Mouse (Mus musculus) liver, embryonic 14.5 days (tissue): ENCODE results near the gene Ptx4. TPM values are rescaled to one million over a fixed set of nuclear protein-coding genes. Genes with fewer than 3 reads are reported as not detected.

Experiments
- ATAC-seq: fragments of 200-750 bp; cut with Nextera tagmentation; 2 replicates; pipeline ENCODE4 v1.8.0; 2017; ENCODE audit warnings: moderate number of reproducible peaks, mild to moderate bottlenecking, moderate library complexity; ENCODE audit not compliant: insufficient read depth
- DNase-seq, 3 experiments: peaks; one replicate each; pipeline ENCODE4 v3.0.0-alpha.2; 2012 to 2013; ENCODE audit warnings: low read depth in 3 of 3, low spot score in 3 of 3
- H3K27ac ChIP-seq: fragments of 300-500 bp; sonication (generic); 2 replicates; pipeline ENCODE4 v1.5.1; 2014; ENCODE audit warnings: moderate library complexity, mild to moderate bottlenecking, control low read depth, inconsistent platforms
- H3K27me3 ChIP-seq: fragments of 300-500 bp; sonication (generic); 2 replicates; pipeline ENCODE4 v1.6.1; 2014; ENCODE audit warnings: mild to moderate bottlenecking, low read length, moderate library complexity; ENCODE audit not compliant: control insufficient read depth, insufficient read depth
- H3K36me3 ChIP-seq: fragments of 300-500 bp; sonication (generic); replicated peaks from 2 replicates; pipeline ENCODE4 v1.6.1; 2014; ENCODE audit warnings: low read depth; ENCODE audit not compliant: control insufficient read depth, insufficient read depth
- H3K4me1 ChIP-seq, 2 experiments: fragments of 200-500 bp in 1 of 2; fragments of 300-500 bp in 1 of 2; sonication (generic) in 1 of 2; replicated peaks; 2 replicates each; pipeline ENCODE4 v1.6.1; 2012 to 2014; ENCODE audit warnings: antibody characterized with exemption in 1 of 2, inconsistent platforms in 1 of 2, low read length in 1 of 2; ENCODE audit not compliant: control insufficient read depth in 2 of 2, insufficient read depth in 2 of 2
- H3K4me2 ChIP-seq: fragments of 300-500 bp; sonication (generic); 2 replicates; pipeline ENCODE4 v1.6.1; 2014; ENCODE audit warnings: low read depth, mild to moderate bottlenecking, control low read depth, moderate library complexity
- H3K4me3 ChIP-seq, 2 experiments: fragments of 200-500 bp in 1 of 2; fragments of 300-500 bp in 1 of 2; sonication (generic) in 1 of 2; 2 replicates each; pipeline ENCODE4 v1.5.1; 2012 to 2014; ENCODE audit warnings: low read depth in 2 of 2, low read length in 2 of 2, mild to moderate bottlenecking in 2 of 2, control low read depth in 1 of 2, inconsistent platforms in 1 of 2, moderate library complexity in 1 of 2; ENCODE audit not compliant: insufficient read depth in 1 of 2
- H3K9ac ChIP-seq: fragments of 300-500 bp; sonication (generic); replicated peaks from 2 replicates; pipeline ENCODE4 v1.6.1; 2014; ENCODE audit warnings: mild to moderate bottlenecking, control low read depth, moderate library complexity
- H3K9me3 ChIP-seq: fragments of 300-500 bp; sonication (generic); 2 replicates; pipeline ENCODE4 v1.6.1; 2016; ENCODE audit warnings: low read length, mixed read lengths; ENCODE audit not compliant: control insufficient read depth
- CTCF ChIP-seq: IDR thresholded peaks from 2 replicates; pipeline ENCODE4 v1.5.1; 2016; ENCODE audit warnings: antibody characterized with exemption, low read depth, control low read depth
- EP300 ChIP-seq: IDR thresholded peaks from 2 replicates; pipeline ENCODE4 v1.6.1; 2016; ENCODE audit warnings: antibody characterized with exemption, low read depth
- WGBS: fragments of 180-500 bp; shearing (Covaris S2); extraction: QIAGEN DNeasy Blood & Tissue Kit; methylation state at CpG from one replicate; pipeline ENCODE4 v1.1.7; 2014; ENCODE audit not compliant: insufficient replicate concordance; 5-methylcytosine and 5-hydroxymethylcytosine counted together
- polyA plus RNA-seq, 2 experiments: library from polyadenylated mRNA; depleted of rRNA in 1 of 2; stranded (reverse) in 1 of 2; unstranded in 1 of 2; fragments of >200 nt; fragmentation: Nextera tagmentation in 1 of 2; extraction: Ambion mirVana in 1 of 2; gene quantifications; 2 replicates each; pipeline versions ENCODE4 v1.2.1 to v1.2.3; 2012 to 2014

Gene Ptx4
- polyA plus RNA-seq, 2 experiments = not detected

GRCm38 (mm10) chr17:25164770-25165169 lies 44.2 kb downstream of the Ptx4 start:
- Histone ChIP-seq H3K27me3 (no peaks in the 10 kb centered on the region), H3K4me2 (no peak overlapping the region), H3K4me1 (no peaks in the 10 kb centered on the region), H3K4me3 (no peak overlapping the region), H3K9me3 (no peaks in the 10 kb centered on the region), H3K36me3 (no peaks in the 10 kb centered on the region; the same call in 1 of the 2 replicates), H3K9ac (no peak overlapping the region), H3K27ac (no peak overlapping the region)
- WGBS = 68% methylated on average over 3 of the region's 3 CpGs
- no peak for TF ChIP-seq CTCF
- TF ChIP-seq EP300 = no peak
- ATAC-seq (no peak), DNase-seq (no peak)

DNA sequence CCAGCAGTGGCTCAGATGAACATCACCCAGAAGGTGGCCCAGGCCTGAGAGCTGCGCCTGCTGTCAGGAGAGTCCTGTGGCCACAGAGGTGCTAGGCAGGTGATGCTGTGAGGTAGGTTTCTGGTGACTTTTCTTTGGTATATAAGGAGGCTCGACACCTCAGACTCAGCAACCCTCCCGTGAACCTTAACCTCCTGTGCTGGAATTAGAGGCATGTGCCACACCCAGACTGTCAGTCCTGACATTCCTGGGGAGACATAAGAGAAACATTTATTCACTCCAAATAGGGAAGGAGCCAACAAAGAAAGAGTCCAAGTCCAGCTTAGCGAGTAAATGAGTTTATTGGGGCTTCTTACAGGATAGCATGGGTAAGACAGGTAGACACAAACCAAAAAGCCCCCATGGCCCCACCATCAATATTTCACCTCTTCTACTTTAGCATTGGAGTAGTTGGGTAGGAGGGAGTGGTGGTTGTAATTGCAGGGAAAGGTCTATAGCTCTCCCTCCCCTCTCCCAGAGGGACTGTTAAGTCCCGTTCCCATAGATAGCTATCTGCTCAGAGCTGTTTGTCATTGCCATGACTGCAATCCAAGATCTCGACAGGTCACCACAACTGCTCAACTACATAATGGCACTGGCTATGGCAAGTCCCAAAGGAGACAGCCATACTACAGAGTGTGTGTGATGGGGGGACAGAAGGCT lies 45.6 kb downstream of the Ptx4 start:
- no peak for ATAC-seq
- H3K36me3 ChIP-seq = no peaks in the 10 kb centered on the region

GRCm38 (mm10) chr17:25169706-25170105 lies 49.1 kb downstream of the Ptx4 start:
- WGBS = 82% methylated on average over 2 of the region's 2 CpGs
- Histone ChIP-seq H3K4me2 (no peak overlapping the region), H3K27me3 (no peaks in the 10 kb centered on the region), H3K27ac (no peak overlapping the region), H3K9ac (no peak overlapping the region), H3K36me3 (no peaks in the 10 kb centered on the region), H3K4me1 (no peaks in the 10 kb centered on the region), H3K4me3 (no peak overlapping the region), H3K9me3 (no peaks in the 10 kb centered on the region)
- ATAC-seq = no peak
- DNase-seq = no peak
- TF ChIP-seq EP300 (no peak), CTCF (no peak)

More for the DNA sequence above, 45.6 kb downstream of the Ptx4 start:
- 47% methylated on average over 6 of the region's 6 CpGs for WGBS
- H3K4me1 ChIP-seq = no peaks in the 10 kb centered on the region
- H3K4me2 ChIP-seq = no peak overlapping the region
- H3K4me3 ChIP-seq = no peak overlapping the region
- no peaks in the 10 kb centered on the region for H3K27me3 ChIP-seq
- H3K27ac ChIP-seq = no peak overlapping the region
- DNase-seq = no peak
- H3K9me3 ChIP-seq = no peaks in the 10 kb centered on the region
- H3K9ac ChIP-seq = no peak overlapping the region
- TF ChIP-seq CTCF (no peak), EP300 (no peak)

- Histone ChIP-seq H3K27ac (no peak overlapping the region), H3K9me3 (no peaks in the 10 kb centered on the region), H3K9ac (no peak overlapping the region), H3K36me3 (no peaks in the 10 kb centered on the region), H3K27me3 (no peaks in the 10 kb centered on the region; the same call in 1 of the 2 replicates), H3K4me2 (no peak overlapping the region), H3K4me1 (peaks cover 8 to 9% of the 10 kb centered on the region in 2 experiments), H3K4me3 (no peak overlapping the region)
- TF ChIP-seq CTCF = no peak
- no peak for TF ChIP-seq EP300
- 75% methylated on average over 3 of the region's 3 CpGs for WGBS
- ATAC-seq (no peak), DNase-seq (no peak)
Observed at GRCm38 (mm10) chr17:25172558-25172957, 52.0 kb downstream of the Ptx4 start.

Other genes starting within 250 kb of the Ptx4 start
- 30.8 and 33.1 TPM in 2 replicates for gene Nubp2, start 234.4 kb upstream of the Ptx4 start, polyA plus RNA-seq (2012; rRNA removed)
- gene Nubp2, start 234.4 kb upstream of the Ptx4 start, polyA plus RNA-seq (2014; fragmentation: Nextera tagmentation; extraction: Ambion mirVana) = 76.7 and 80.1 TPM in 2 replicates
- 26.3 and 28.4 TPM in 2 replicates for gene Spsb3, start 234.1 kb upstream of the Ptx4 start, polyA plus RNA-seq (2012; rRNA removed)
- 37.5 and 40.2 TPM in 2 replicates for gene Spsb3, start 234.1 kb upstream of the Ptx4 start, polyA plus RNA-seq (2014; fragmentation: Nextera tagmentation; extraction: Ambion mirVana)
- gene Eme2, start 225.7 kb upstream of the Ptx4 start, polyA plus RNA-seq (2012; rRNA removed) = 7.6 and 9.4 TPM in 2 replicates
- 7.4 and 8.5 TPM in 2 replicates for gene Eme2, start 225.7 kb upstream of the Ptx4 start, polyA plus RNA-seq (2014; fragmentation: Nextera tagmentation; extraction: Ambion mirVana)
- gene Mrps34, start 225.6 kb upstream of the Ptx4 start, polyA plus RNA-seq (2012; rRNA removed) = 48.0 and 49.2 TPM in 2 replicates
- 43.5 and 49.9 TPM in 2 replicates for gene Mrps34, start 225.6 kb upstream of the Ptx4 start, polyA plus RNA-seq (2014; fragmentation: Nextera tagmentation; extraction: Ambion mirVana)
- gene Nme3, start 224.3 kb upstream of the Ptx4 start, polyA plus RNA-seq (2012; rRNA removed) = 55.7 and 65.6 TPM in 2 replicates
- 79.2 and 83.7 TPM in 2 replicates for gene Nme3, start 224.3 kb upstream of the Ptx4 start, polyA plus RNA-seq (2014; fragmentation: Nextera tagmentation; extraction: Ambion mirVana)
- gene Mapk8ip3, start 183.8 kb upstream of the Ptx4 start, polyA plus RNA-seq (2012; rRNA removed) = 30.6 and 34.3 TPM in 2 replicates
- 7.2 and 8.0 TPM in 2 replicates for gene Mapk8ip3, start 183.8 kb upstream of the Ptx4 start, polyA plus RNA-seq (2014; fragmentation: Nextera tagmentation; extraction: Ambion mirVana)
- 18.9 and 24.3 TPM in 2 replicates for gene Jpt2, start 160.1 kb upstream of the Ptx4 start, polyA plus RNA-seq (2012; rRNA removed)
- gene Jpt2, start 160.1 kb upstream of the Ptx4 start, polyA plus RNA-seq (2014; fragmentation: Nextera tagmentation; extraction: Ambion mirVana) = 31.6 and 34.3 TPM in 2 replicates
- 7.8 and 7.9 TPM in 2 replicates for gene Cramp1l, start 105.0 kb upstream of the Ptx4 start, polyA plus RNA-seq (2012; rRNA removed)
- 3.2 and 3.9 TPM in 2 replicates for gene Cramp1l, start 105.0 kb upstream of the Ptx4 start, polyA plus RNA-seq (2014; fragmentation: Nextera tagmentation; extraction: Ambion mirVana)
- gene Ift140, start 104.7 kb upstream of the Ptx4 start, polyA plus RNA-seq (2012; rRNA removed) = 51.8 and 61.2 TPM in 2 replicates
- 115 and 124 TPM in 2 replicates for gene Ift140, start 104.7 kb upstream of the Ptx4 start, polyA plus RNA-seq (2014; fragmentation: Nextera tagmentation; extraction: Ambion mirVana)
- gene Tmem204, start 37.2 kb upstream of the Ptx4 start, polyA plus RNA-seq (2012; rRNA removed) = 3.0 and 3.1 TPM in 2 replicates
- 4.3 TPM in 2 replicates for gene Tmem204, start 37.2 kb upstream of the Ptx4 start, polyA plus RNA-seq (2014; fragmentation: Nextera tagmentation; extraction: Ambion mirVana)
- gene Telo2, start 4.8 kb upstream of the Ptx4 start, polyA plus RNA-seq (2012; rRNA removed) = 8.0 and 8.7 TPM in 2 replicates
- gene Telo2, start 4.8 kb upstream of the Ptx4 start, polyA plus RNA-seq (2014; fragmentation: Nextera tagmentation; extraction: Ambion mirVana) = 11.0 and 12.1 TPM in 2 replicates
- 7.1 and 7.9 TPM in 2 replicates for gene Clcn7, start 12.6 kb downstream of the Ptx4 start, polyA plus RNA-seq (2012; rRNA removed)
- gene Clcn7, start 12.6 kb downstream of the Ptx4 start, polyA plus RNA-seq (2014; fragmentation: Nextera tagmentation; extraction: Ambion mirVana) = 8.7 and 8.8 TPM in 2 replicates
- gene Ccdc154, start 41.7 kb downstream of the Ptx4 start, polyA plus RNA-seq (2012; rRNA removed) = not detected in 2 replicates
- gene Ccdc154, start 41.7 kb downstream of the Ptx4 start, polyA plus RNA-seq (2014; fragmentation: Nextera tagmentation; extraction: Ambion mirVana) = 0.05 TPM in 1 of 2 replicates, not detected in the other
- not detected in 2 replicates for gene Gm38655, start 54.7 kb downstream of the Ptx4 start, polyA plus RNA-seq (2012; rRNA removed)
- not detected in 2 replicates for gene Gm38655, start 54.7 kb downstream of the Ptx4 start, polyA plus RNA-seq (2014; fragmentation: Nextera tagmentation; extraction: Ambion mirVana)
- gene BC003965, start 63.8 kb downstream of the Ptx4 start, polyA plus RNA-seq (2012; rRNA removed) = 9.9 and 13.4 TPM in 2 replicates
- 16.8 and 17.4 TPM in 2 replicates for gene BC003965, start 63.8 kb downstream of the Ptx4 start, polyA plus RNA-seq (2014; fragmentation: Nextera tagmentation; extraction: Ambion mirVana)
- 34.8 and 45.6 TPM in 2 replicates for gene Unkl, start 67.6 kb downstream of the Ptx4 start, polyA plus RNA-seq (2012; rRNA removed)
- gene Unkl, start 67.6 kb downstream of the Ptx4 start, polyA plus RNA-seq (2014; fragmentation: Nextera tagmentation; extraction: Ambion mirVana) = 5.9 and 9.1 TPM in 2 replicates
- 11.1 and 11.2 TPM in 2 replicates for gene Gnptg, start 119.4 kb downstream of the Ptx4 start, polyA plus RNA-seq (2012; rRNA removed)
- 15.6 and 17.0 TPM in 2 replicates for gene Gnptg, start 119.4 kb downstream of the Ptx4 start, polyA plus RNA-seq (2014; fragmentation: Nextera tagmentation; extraction: Ambion mirVana)
- gene Tsr3, start 119.4 kb downstream of the Ptx4 start, polyA plus RNA-seq (2012; rRNA removed) = 11.1 and 13.0 TPM in 2 replicates
- 17.4 and 18.5 TPM in 2 replicates for gene Tsr3, start 119.4 kb downstream of the Ptx4 start, polyA plus RNA-seq (2014; fragmentation: Nextera tagmentation; extraction: Ambion mirVana)
- gene Baiap3, start 135.6 kb downstream of the Ptx4 start, polyA plus RNA-seq (2012; rRNA removed) = 0.27 and 0.63 TPM in 2 replicates
- 0.69 TPM in 1 of 2 replicates, not detected in the other for gene Baiap3, start 135.6 kb downstream of the Ptx4 start, polyA plus RNA-seq (2014; fragmentation: Nextera tagmentation; extraction: Ambion mirVana)
- gene Ube2i, start 153.9 kb downstream of the Ptx4 start, polyA plus RNA-seq (2012; rRNA removed) = 129 and 168 TPM in 2 replicates
- 244 and 260 TPM in 2 replicates for gene Ube2i, start 153.9 kb downstream of the Ptx4 start, polyA plus RNA-seq (2014; fragmentation: Nextera tagmentation; extraction: Ambion mirVana)
- gene Prss34, start 177.6 kb downstream of the Ptx4 start, polyA plus RNA-seq (2012; rRNA removed) = 0.89 and 1.8 TPM in 2 replicates
- 0.71 and 3.6 TPM in 2 replicates for gene Prss34, start 177.6 kb downstream of the Ptx4 start, polyA plus RNA-seq (2014; fragmentation: Nextera tagmentation; extraction: Ambion mirVana)
- gene Prss28, start 187.9 kb downstream of the Ptx4 start, polyA plus RNA-seq (2012; rRNA removed) = not detected in 2 replicates
- not detected in 2 replicates for gene Prss28, start 187.9 kb downstream of the Ptx4 start, polyA plus RNA-seq (2014; fragmentation: Nextera tagmentation; extraction: Ambion mirVana)
- gene Prss29, start 197.9 kb downstream of the Ptx4 start, polyA plus RNA-seq (2012; rRNA removed) = not detected in 2 replicates
- not detected in 2 replicates for gene Prss29, start 197.9 kb downstream of the Ptx4 start, polyA plus RNA-seq (2014; fragmentation: Nextera tagmentation; extraction: Ambion mirVana)
- not detected in 2 replicates for gene Tpsab1, start 224.8 kb downstream of the Ptx4 start, polyA plus RNA-seq (2012; rRNA removed)
- gene Tpsab1, start 224.8 kb downstream of the Ptx4 start, polyA plus RNA-seq (2014; fragmentation: Nextera tagmentation; extraction: Ambion mirVana) = not detected in 2 replicates
- gene Tpsb2, start 245.5 kb downstream of the Ptx4 start, polyA plus RNA-seq (2012; rRNA removed) = 0.11 and 0.12 TPM in 2 replicates
- gene Tpsb2, start 245.5 kb downstream of the Ptx4 start, polyA plus RNA-seq (2014; fragmentation: Nextera tagmentation; extraction: Ambion mirVana) = 0.44 TPM in 1 of 2 replicates, not detected in the other
- 0.51 and 0.93 TPM in 2 replicates for gene Tpsg1, start 248.5 kb downstream of the Ptx4 start, polyA plus RNA-seq (2012; rRNA removed)
- gene Tpsg1, start 248.5 kb downstream of the Ptx4 start, polyA plus RNA-seq (2014; fragmentation: Nextera tagmentation; extraction: Ambion mirVana) = 0.49 and 0.53 TPM in 2 replicates